Mouse (Mus musculus) liver, embryonic 15.5 days (tissue): Measurements from ENCODE around the gene Gm3183. TPM values are rescaled to one million over a fixed set of nuclear protein-coding genes. Genes with fewer than 3 reads are reported as not detected.
"Not testable (repeated sequence)": the region's sequence is repeated elsewhere in the genome, so short reads cannot be mapped to it uniquely, and the experiment has no call there.

Source experiments
- ATAC-seq: fragments of 200-750 bp; cut with Nextera tagmentation; 2 replicates; pipeline ENCODE4 v1.8.0; 2017; ENCODE audit warnings: moderate number of reproducible peaks, mild to moderate bottlenecking, moderate library complexity; ENCODE audit not compliant: insufficient read depth
- H3K27ac ChIP-seq: fragments of 300-500 bp; sonication (generic); replicated peaks from 2 replicates; pipeline ENCODE4 v1.5.1; 2015; ENCODE audit warnings: mild to moderate bottlenecking, inconsistent platforms
- H3K27me3 ChIP-seq: fragments of 300-500 bp; sonication (generic); 2 replicates; pipeline ENCODE4 v1.6.1; 2015; ENCODE audit warnings: mild to moderate bottlenecking, inconsistent platforms
- H3K36me3 ChIP-seq: fragments of 300-500 bp; sonication (generic); replicated peaks from 2 replicates; pipeline ENCODE4 v1.6.1; 2015; ENCODE audit warnings: moderate library complexity, mild to moderate bottlenecking, inconsistent platforms
- H3K4me1 ChIP-seq: fragments of 300-500 bp; sonication (generic); replicated peaks from 2 replicates; pipeline ENCODE4 v1.6.1; 2015; ENCODE audit warnings: inconsistent platforms
- H3K4me2 ChIP-seq: fragments of 300-500 bp; sonication (generic); 2 replicates; pipeline ENCODE4 v1.6.1; 2015; ENCODE audit warnings: moderate library complexity, mild to moderate bottlenecking, inconsistent platforms
- H3K4me3 ChIP-seq: fragments of 300-500 bp; sonication (generic); replicated peaks from 2 replicates; pipeline ENCODE4 v1.5.1; 2015; ENCODE audit warnings: mild to moderate bottlenecking, inconsistent platforms
- H3K9ac ChIP-seq: fragments of 300-500 bp; sonication (generic); 2 replicates; pipeline ENCODE4 v1.6.1; 2015; ENCODE audit warnings: moderate library complexity, mild to moderate bottlenecking, inconsistent platforms
- H3K9me3 ChIP-seq: fragments of 300-500 bp; sonication (generic); replicated peaks from 2 replicates; pipeline ENCODE4 v1.6.1; 2016; ENCODE audit warnings: inconsistent platforms
- WGBS: fragments of 180-500 bp; shearing (Covaris S2); methylation state at CpG from one replicate; pipeline ENCODE4 v1.1.7; 2015; ENCODE audit warnings: mixed read lengths; ENCODE audit not compliant: insufficient replicate concordance; 5-methylcytosine and 5-hydroxymethylcytosine counted together
- polyA plus RNA-seq: library from polyadenylated mRNA; unstranded; fragments of >200 nt; fragmentation: Nextera tagmentation; extraction: Ambion mirVana; gene quantifications from 2 replicates; pipeline ENCODE4 v1.2.1, GENCODE M21; 2015

The Gm3183 gene
- not detected in 2 replicates for polyA plus RNA-seq

GRCm38 (mm10) chr5:94865136-94865535, at the start of gene Gm3183:
Gene Gm3183 (plus strand): TSS chr5:94865436.
- not testable (repeated sequence) for H3K9ac ChIP-seq, H3K36me3 ChIP-seq, H3K27me3 ChIP-seq, H3K9me3 ChIP-seq, H3K4me3 ChIP-seq, ATAC-seq, H3K4me2 ChIP-seq, H3K4me1 ChIP-seq, H3K27ac ChIP-seq
- WGBS, result no CpG with 5 or more reads among the region's 1 CpGs

Other genes starting within 250 kb of the Gm3183 start
- gene Gm3147, start 249.1 kb upstream of the Gm3183 start, polyA plus RNA-seq, result not detected in 2 replicates
- gene Gm6509, start 241.5 kb upstream of the Gm3183 start, polyA plus RNA-seq, result not detected in 2 replicates
- not detected in 2 replicates for gene Gm6205, start 217.1 kb upstream of the Gm3183 start, polyA plus RNA-seq
- gene Gm6367, start 123.2 kb downstream of the Gm3183 start, polyA plus RNA-seq, result not detected in 2 replicates
- gene Gm7942, start 241.5 kb downstream of the Gm3183 start, polyA plus RNA-seq, result not detected in 2 replicates